ENCODE assay signal across 22 mouse cellular contexts in the genomic region with DNA sequence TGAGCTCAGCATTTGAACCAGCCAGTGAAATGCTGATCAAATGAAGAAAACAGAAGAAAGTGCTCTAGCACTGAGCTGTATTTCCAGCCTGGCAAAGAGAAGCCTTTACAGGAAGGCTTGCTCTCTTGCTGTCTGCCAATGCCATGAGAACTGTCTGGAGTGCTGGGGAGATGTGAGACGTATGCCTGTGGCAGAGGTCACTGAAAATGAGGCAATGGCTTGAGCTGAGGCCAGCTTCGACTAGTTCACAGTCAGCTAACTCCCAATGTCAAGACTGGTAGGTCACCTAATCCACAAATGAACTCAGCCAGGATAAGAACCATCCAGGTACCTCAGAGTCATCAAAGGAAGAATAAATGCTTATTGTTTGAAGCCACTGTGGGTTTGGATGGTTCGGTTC. TPM values are rescaled to one million over a fixed set of nuclear protein-coding genes. Genes with fewer than 3 reads are reported as not detected.
A peak's percentile ranks its signal among the peaks of the same experiment; 100 is the strongest.
DNase-seq lines count a peak whose midpoint lies in the region; ATAC-seq and TF ChIP-seq lines count a peak whose summit lies in the region.
"Had no signal": no experiment of that assay in that cellular context is flagged by ENCODE, and none has a peak within 500 bp of the region (broad histone marks: within the 10 kb centered on the region; RNA-seq: fewer than 3 reads in every experiment).

No protein-coding gene starts in this region.

- DNase-seq in adrenal gland, postnatal 14 days, result peak; percentile 52
- no peak for DNase-seq in adrenal gland, adult 8-10 months
- peak; percentile 92 for DNase-seq in heart, adult 11 months
- DNase-seq in heart, postnatal 36 days, result no peak
- no peak for DNase-seq in midbrain, postnatal 0 days (ENCODE audit: low spot score)
- no peak for DNase-seq in right cerebral cortex, postnatal 4 days
- DNase-seq: cerebellum, adult 11-12 months; cerebellum, adult 9-10 months; cerebellum, postnatal 25 days; heart, postnatal 14 days; kidney, adult 8-10 months had no signal

- peaks cover 3% of the 10 kb centered on the region; the same call in 1 of the 2 replicates for H3K4me1 ChIP-seq in midbrain, postnatal 0 days (ENCODE audit: insufficient read depth, low read length)
- H3K4me1 ChIP-seq in midbrain, embryonic 15.5 days, result peaks cover 7% of the 10 kb centered on the region; the same call in 1 of the 2 replicates
- H3K4me1 ChIP-seq: embryonic facial prominence, embryonic 12.5 days had no signal

- no peaks in the 10 kb centered on the region for H3K27me3 ChIP-seq in midbrain, postnatal 0 days (ENCODE audit: insufficient read depth, low read length)
- H3K27me3 ChIP-seq in midbrain, embryonic 15.5 days (replicated peaks), result no peaks in the 10 kb centered on the region
- H3K27me3 ChIP-seq: CH12.LX; embryonic facial prominence, embryonic 12.5 days; forebrain, embryonic 12.5 days; heart, embryonic 15.5 days had no signal

- TF ChIP-seq CTCF in midbrain, postnatal 0 days (IDR thresholded peaks at IDR 0.05), result no peak

- no peak overlapping the region for H3K4me2 ChIP-seq in midbrain, postnatal 0 days (ENCODE audit: low read depth, low read length, poor library complexity, severe bottlenecking)
- H3K4me2 ChIP-seq in midbrain, embryonic 15.5 days, result no peak overlapping the region
- H3K4me2 ChIP-seq: embryonic facial prominence, embryonic 12.5 days; forebrain, embryonic 12.5 days; heart, embryonic 11.5 days; heart, embryonic 15.5 days; hindbrain, embryonic 14.5 days had no signal

- intact Hi-C loops in heart, postnatal 36 days (cut with DNase I), result no loop called here

- H3K36me3 ChIP-seq in midbrain, postnatal 0 days (ENCODE audit: insufficient read depth, low read length), result no peaks in the 10 kb centered on the region
- H3K36me3 ChIP-seq in midbrain, embryonic 15.5 days (replicated peaks), result no peaks in the 10 kb centered on the region
- H3K36me3 ChIP-seq: forebrain, embryonic 12.5 days; heart, embryonic 15.5 days; hindbrain, embryonic 10.5 days had no signal

- WGBS in midbrain, postnatal 0 days, result 88% methylated on average over 3 of the region's 3 CpGs
- WGBS in midbrain, embryonic 15.5 days, result 86% methylated on average over 3 of the region's 3 CpGs

- no peak for ATAC-seq in midbrain, postnatal 0 days (ENCODE audit: low FRiP score)
- ATAC-seq in midbrain, embryonic 15.5 days (replicated peaks), result no peak
- ATAC-seq: forebrain, embryonic 16.5 days; intestine, embryonic 16.5 days had no signal

- H3K9me3 ChIP-seq in midbrain, postnatal 0 days (ENCODE audit: low read length), result no peaks in the 10 kb centered on the region
- no peaks in the 10 kb centered on the region for H3K9me3 ChIP-seq in midbrain, embryonic 15.5 days
- H3K9me3 ChIP-seq: embryonic facial prominence, embryonic 12.5 days; forebrain, embryonic 12.5 days; heart, embryonic 15.5 days; hindbrain, embryonic 10.5 days had no signal

- H3K27ac ChIP-seq in midbrain, postnatal 0 days (ENCODE audit: low read depth, low read length), result no peak overlapping the region
- no peak overlapping the region for H3K27ac ChIP-seq in midbrain, embryonic 15.5 days
- H3K27ac ChIP-seq: embryonic facial prominence, embryonic 12.5 days; forebrain, embryonic 12.5 days; heart, adult 2 months; heart, embryonic 15.5 days; hindbrain, embryonic 10.5 days; hindbrain, embryonic 14.5 days had no signal

- H3K9ac ChIP-seq in midbrain, postnatal 0 days (replicated peaks; ENCODE audit: low read length, poor library complexity, severe bottlenecking), result 0 out of 2 replicates have a peak overlapping the region, but pooled peaks have one; percentile 19
- H3K9ac ChIP-seq in midbrain, embryonic 15.5 days, result no peak overlapping the region
- H3K9ac ChIP-seq: embryonic facial prominence, embryonic 12.5 days; forebrain, embryonic 12.5 days; heart, embryonic 15.5 days; hindbrain, embryonic 14.5 days had no signal

- no peak overlapping the region for H3K4me3 ChIP-seq in midbrain, postnatal 0 days (ENCODE audit: low read depth, low read length)
- no peak overlapping the region for H3K4me3 ChIP-seq in midbrain, embryonic 15.5 days
- H3K4me3 ChIP-seq: embryonic facial prominence, embryonic 12.5 days; forebrain, embryonic 12.5 days; heart, adult 2 months; heart, embryonic 15.5 days; hindbrain, embryonic 10.5 days had no signal

RNA-seq across cellular contexts. Expression of gene Lrrc51, which starts 5.6 kb away (rescaled TPM):
- total RNA-seq in adrenal gland, postnatal 14 days (2021), result 6.0 and 7.3 TPM in 2 replicates
- 10 to 100 TPM; 11.3 to 19.1 (median 16.7) TPM for total RNA-seq in adrenal gland, adult 8-10 months (2022)
- total RNA-seq in heart, postnatal 36 days (2021), result 1 to 10 TPM; 3.6 to 5.2 TPM
- 3.7 and 6.9 TPM in 2 replicates for total RNA-seq in midbrain, postnatal 0 days (2014; rRNA removed)
- 7.0 TPM in 2 replicates for polyA plus RNA-seq in midbrain, postnatal 0 days (2015; fragmentation: Nextera tagmentation; extraction: Ambion mirVana)
- polyA plus RNA-seq in midbrain, embryonic 15.5 days (2015; fragmentation: Nextera tagmentation; extraction: Ambion mirVana), result 9.1 and 11.4 TPM in 2 replicates

RNA-seq across cellular contexts. Expression of gene Numa1, which starts 5.8 kb away (rescaled TPM):
- total RNA-seq in adrenal gland, postnatal 14 days (2021), result 154 and 164 TPM in 2 replicates
- total RNA-seq in adrenal gland, adult 8-10 months (2022), result 100 to 1,000 TPM; 191 to 248 (median 221) TPM
- total RNA-seq in heart, postnatal 36 days (2021), result 10 to 100 TPM; 97.8 to 98.6 TPM
- 64.4 and 74.0 TPM in 2 replicates for total RNA-seq in midbrain, postnatal 0 days (2014; rRNA removed)
- polyA plus RNA-seq in midbrain, postnatal 0 days (2015; fragmentation: Nextera tagmentation; extraction: Ambion mirVana), result 17.9 and 20.6 TPM in 2 replicates
- polyA plus RNA-seq in midbrain, embryonic 15.5 days (2015; fragmentation: Nextera tagmentation; extraction: Ambion mirVana), result 50.9 and 53.1 TPM in 2 replicates

RNA-seq across cellular contexts. Expression of gene Tomt, which starts 21.9 kb away (rescaled TPM):
- not detected in 2 replicates for total RNA-seq in adrenal gland, postnatal 14 days (2021)
- total RNA-seq in adrenal gland, adult 8-10 months (2022), result not detected
- total RNA-seq in heart, postnatal 36 days (2021), result not detected
- 0.38 TPM in 1 of 2 replicates, not detected in the other for total RNA-seq in midbrain, postnatal 0 days (2014; rRNA removed)
- 0.23 and 0.32 TPM in 2 replicates for polyA plus RNA-seq in midbrain, postnatal 0 days (2015; fragmentation: Nextera tagmentation; extraction: Ambion mirVana)
- polyA plus RNA-seq in midbrain, embryonic 15.5 days (2015; fragmentation: Nextera tagmentation; extraction: Ambion mirVana), result 0.29 and 0.54 TPM in 2 replicates
- total RNA-seq: heart, adult 2 months; heart, postnatal 14 days had no signal
- polyA plus RNA-seq: heart, adult 2 months had no signal

RNA-seq across cellular contexts. Expression of gene Lamtor1, which starts 22.4 kb away (rescaled TPM):
- total RNA-seq in adrenal gland, postnatal 14 days (2021), result 116 and 118 TPM in 2 replicates
- total RNA-seq in adrenal gland, adult 8-10 months (2022), result 100 to 1,000 TPM in 3 of 4 experiments, 10 to 100 TPM in 1; 92.8 to 107 (median 104) TPM
- 100 to 1,000 TPM; 110 to 111 TPM for total RNA-seq in heart, postnatal 36 days (2021)
- 114 and 127 TPM in 2 replicates for total RNA-seq in midbrain, postnatal 0 days (2014; rRNA removed)
- polyA plus RNA-seq in midbrain, postnatal 0 days (2015; fragmentation: Nextera tagmentation; extraction: Ambion mirVana), result 159 and 180 TPM in 2 replicates
- polyA plus RNA-seq in midbrain, embryonic 15.5 days (2015; fragmentation: Nextera tagmentation; extraction: Ambion mirVana), result 154 and 164 TPM in 2 replicates

RNA-seq across cellular contexts. Expression of gene Folr1, which starts 57.5 kb away (rescaled TPM):
- total RNA-seq in adrenal gland, postnatal 14 days (2021), result 2.6 and 3.0 TPM in 2 replicates
- total RNA-seq in adrenal gland, adult 8-10 months (2022), result 1 to 10 TPM in 2 of 4 experiments, not detected in 2; 4.0 to 5.9 TPM
- under 1 TPM; 0.27 to 0.33 TPM for total RNA-seq in heart, postnatal 36 days (2021)
- 4.9 and 11.5 TPM in 2 replicates for total RNA-seq in midbrain, postnatal 0 days (2014; rRNA removed)
- 3.9 and 4.3 TPM in 2 replicates for polyA plus RNA-seq in midbrain, postnatal 0 days (2015; fragmentation: Nextera tagmentation; extraction: Ambion mirVana)
- polyA plus RNA-seq in midbrain, embryonic 15.5 days (2015; fragmentation: Nextera tagmentation; extraction: Ambion mirVana), result 17.4 and 18.8 TPM in 2 replicates
- total RNA-seq: heart, adult 2 months had no signal

Comparison
In these comparisons a context has a peak if more than half of its experiments do, and no peak if none do; other contexts are left out.
1. DNase-seq: peak in adrenal gland, postnatal 14 days (single experiment) and heart, adult 11 months (single experiment); none in adrenal gland, adult 8-10 months (single experiment), heart, postnatal 36 days (0 of 2), midbrain, postnatal 0 days (single experiment) and right cerebral cortex, postnatal 4 days (single experiment).